Mouse (Mus musculus) small intestine, adult 2 months (tissue): ENCODE measurements around the gene Chst3.

Experiments
- CTCF ChIP-seq: fragments of 200-500 bp; IDR thresholded peaks from 2 replicates; pipeline ENCODE4 v1.5.1; 2012; ENCODE audit warnings: low read depth, mild to moderate bottlenecking, control low read depth, inconsistent platforms, low read length, moderate library complexity, mixed read lengths; ENCODE audit not compliant: insufficient replicate concordance, insufficient read length; ENCODE audit errors: extremely low read depth
- POLR2A ChIP-seq: fragments of 200-500 bp; IDR thresholded peaks from 2 replicates; pipeline ENCODE4 v1.6.1; 2012; ENCODE audit warnings: low read depth, mild to moderate bottlenecking, control low read depth, inconsistent platforms, low read length, moderate library complexity

- TF ChIP-seq CTCF (no peak), POLR2A (no peak)
Observed at GRCm38 (mm10) chr10:60168960-60169359, 50.1 kb downstream of the Chst3 start.
